Mouse (Mus musculus) olfactory bulb, adult 2 months (tissue): Measurements from ENCODE around the gene Ppdpf.

ENCODE experiments used
- CTCF ChIP-seq: fragments of 200-500 bp; IDR thresholded peaks from 2 replicates; pipeline ENCODE4 v1.5.1; 2012; ENCODE audit warnings: low read depth, mild to moderate bottlenecking, low read length, moderate library complexity; ENCODE audit not compliant: insufficient read depth
- POLR2A ChIP-seq: fragments of 200-500 bp; IDR thresholded peaks from 2 replicates; pipeline ENCODE4 v1.6.1; 2012; ENCODE audit warnings: mild to moderate bottlenecking, low read depth, low read length, moderate library complexity; ENCODE audit not compliant: insufficient read depth

- TF ChIP-seq POLR2A (no peak), CTCF (no peak)
Measured at GRCm38 (mm10) chr2:181228335-181228734, 41.3 kb downstream of the Ppdpf start.
